ENCODE assay signal across 8 mouse cellular contexts in genomic region chr6:32586390-32586789, GRCm38 (mm10). TPM values are rescaled to one million over a fixed set of nuclear protein-coding genes. Genes with fewer than 3 reads are reported as not detected.
DNase-seq lines count a peak whose midpoint lies in the region; ATAC-seq and TF ChIP-seq lines count a peak whose summit lies in the region.

No protein-coding gene starts in this region.

- no peak overlapping the region for H3K9ac ChIP-seq in limb, embryonic 14.5 days (ENCODE audit: low read depth, low read length, severe bottlenecking)
- peak overlapping the region; percentile 89 for H3K9ac ChIP-seq in neural tube, embryonic 12.5 days

- TF ChIP-seq POLR2A in limb, embryonic 14.5 days (IDR thresholded peaks at IDR 0.05; ENCODE audit: borderline replicate concordance, extremely low read depth, insufficient read depth, insufficient read length), result no peak

- H3K27ac ChIP-seq in limb, embryonic 14.5 days (replicated peaks; ENCODE audit: low read depth, low read length), result no peak overlapping the region
- H3K27ac ChIP-seq in neural tube, embryonic 12.5 days, result no peak overlapping the region

- peaks cover 50% of the 10 kb centered on the region for H3K27me3 ChIP-seq in limb, embryonic 14.5 days (ENCODE audit: control insufficient read depth, insufficient read depth, low read length)
- peaks cover 31% of the 10 kb centered on the region for H3K27me3 ChIP-seq in neural tube, embryonic 12.5 days (replicated peaks)

- 0 out of 2 replicates have a peak, but pooled peaks cover 7% of the 10 kb centered on the region for H3K4me1 ChIP-seq in limb, embryonic 14.5 days (ENCODE audit: control insufficient read depth, insufficient read depth, low read length)
- H3K4me1 ChIP-seq in neural tube, embryonic 12.5 days, result peaks cover 32% of the 10 kb centered on the region

- 4% methylated on average over 13 of the region's 13 CpGs for WGBS in limb, embryonic 14.5 days
- WGBS in neural tube, embryonic 12.5 days, result under 1% methylated on average over 13 of the region's 13 CpGs

- peak overlapping the region; percentile 74 for H3K4me3 ChIP-seq in limb, embryonic 14.5 days (replicated peaks; ENCODE audit: low read length)
- H3K4me3 ChIP-seq in neural tube, embryonic 12.5 days, result peak overlapping the region; percentile 95

- DNase-seq in Muller cell, postnatal 12 days (ENCODE audit: inconsistent ontology term), result peak; percentile 6
- DNase-seq in cerebellum, postnatal 10 days, result peak; percentile 56
- peak; percentile 66 to 75 for DNase-seq in frontal cortex, postnatal 36 days (ENCODE audit: low spot score in 2 of 2)
- DNase-seq in kidney, adult 9 months, result peak; percentile 11
- no peak for DNase-seq in limb, embryonic 14.5 days (ENCODE audit: low spot score)
- DNase-seq in c-Kit-positive CD71-positive TER-119-positive erythroid progenitor cells, embryonic 14.5 days (ENCODE audit: low spot score), result no peak
- no peak for DNase-seq in ovary, adult 18-20 months (ENCODE audit: low spot score)

- ATAC-seq in limb, embryonic 14.5 days (ENCODE audit: low FRiP score, low read depth), result no peak
- no peak for ATAC-seq in neural tube, embryonic 12.5 days (ENCODE audit: low FRiP score, low read depth)

- H3K9me3 ChIP-seq in limb, embryonic 14.5 days (ENCODE audit: control insufficient read depth, low read length), result no peaks in the 10 kb centered on the region
- H3K9me3 ChIP-seq in neural tube, embryonic 12.5 days, result no peaks in the 10 kb centered on the region

- peak overlapping the region; percentile 100 for H3K4me2 ChIP-seq in limb, embryonic 14.5 days (replicated peaks; ENCODE audit: low read depth, low read length, severe bottlenecking)
- H3K4me2 ChIP-seq in neural tube, embryonic 12.5 days (replicated peaks), result peak overlapping the region; percentile 98

- no peaks in the 10 kb centered on the region for H3K36me3 ChIP-seq in limb, embryonic 14.5 days (ENCODE audit: control insufficient read depth, insufficient read depth, low read length)
- no peaks in the 10 kb centered on the region for H3K36me3 ChIP-seq in neural tube, embryonic 12.5 days

RNA-seq across cellular contexts. Expression of gene Plxna4, which starts 1.6 kb away (rescaled TPM):
- polyA plus RNA-seq in limb, embryonic 14.5 days (2012; rRNA removed), result 4.4 and 4.6 TPM in 2 replicates
- polyA plus RNA-seq in limb, embryonic 14.5 days (2014; fragmentation: Nextera tagmentation; extraction: Ambion mirVana), result 6.4 and 8.2 TPM in 2 replicates
- polyA plus RNA-seq in neural tube, embryonic 12.5 days (2016; fragmentation: Nextera tagmentation; extraction: Ambion mirVana), result 12.5 and 14.6 TPM in 2 replicates

Comparison
In these comparisons a context has a peak if more than half of its experiments do, and no peak if none do; other contexts are left out.
1. DNase-seq: peak in Muller cell, postnatal 12 days (single experiment), cerebellum, postnatal 10 days (2 of 2), frontal cortex, postnatal 36 days (2 of 2) and kidney, adult 9 months (single experiment); none in limb, embryonic 14.5 days (single experiment), c-Kit-positive CD71-positive TER-119-positive erythroid progenitor cells, embryonic 14.5 days (single experiment) and ovary, adult 18-20 months (single experiment).